In genomic region chr8:75088989-75089881, GRCm38 (mm10) we compare ENCODE assay signal across 8 mouse cellular contexts. TPM values are rescaled to one million over a fixed set of nuclear protein-coding genes. Genes with fewer than 3 reads are reported as not detected.
DNase-seq lines count a peak whose midpoint lies in the region; ATAC-seq lines count a peak whose summit lies in the region.

No protein-coding gene starts in this region.

- peak overlapping the region; percentile 46; the same call in 1 of the 2 replicates for H3K9ac ChIP-seq in hindbrain, embryonic 13.5 days
- H3K9ac ChIP-seq in lung, embryonic 16.5 days (ENCODE audit: low read length): peak overlapping the region; percentile 48

- H3K36me3 ChIP-seq in hindbrain, embryonic 13.5 days: no peaks in the 10 kb centered on the region
- H3K36me3 ChIP-seq in lung, embryonic 16.5 days (ENCODE audit: control insufficient read depth, insufficient read depth, low read length): no peaks in the 10 kb centered on the region

- H3K4me2 ChIP-seq in hindbrain, embryonic 13.5 days: peak overlapping the region; percentile 34
- peak overlapping the region; percentile 45 for H3K4me2 ChIP-seq in lung, embryonic 16.5 days (ENCODE audit: low read depth, low read length)

- ATAC-seq in hindbrain, embryonic 13.5 days (ENCODE audit: low FRiP score): peak; percentile 26; the same call in 1 of the 2 replicates
- ATAC-seq in lung, embryonic 16.5 days (ENCODE audit: low read depth): peak; percentile 72
- ATAC-seq in megakaryocyte-erythroid progenitor cell, adult 5-6 weeks (replicated peaks; ENCODE audit: low FRiP score, low TSS enrichment, poor library complexity, severe bottlenecking): no peak

- peak; percentile 76 for DNase-seq in MEL-GATA-1-ER (ENCODE audit: extremely low read depth, low read depth)
- DNase-seq in c-Kit-positive CD71-positive TER-119-negative erythroid progenitor cells, embryonic 14.5 days (ENCODE audit: low read depth): peak; percentile 52
- peak; percentile 86 for DNase-seq in gastrocnemius, adult 18-20 months (ENCODE audit: low spot score)
- peak; percentile 64 to 86 for DNase-seq in layer of hippocampus, postnatal 14 days (ENCODE audit: low spot score in 2 of 2)
- DNase-seq in ovary, postnatal 10 days (ENCODE audit: low spot score): peak; percentile 34

- peaks cover 24% of the 10 kb centered on the region; the same call in 1 of the 2 replicates for H3K4me1 ChIP-seq in hindbrain, embryonic 13.5 days (replicated peaks)
- peaks cover 21% of the 10 kb centered on the region for H3K4me1 ChIP-seq in lung, embryonic 16.5 days (replicated peaks; ENCODE audit: control insufficient read depth, insufficient read depth, low read length)

- H3K27me3 ChIP-seq in hindbrain, embryonic 13.5 days: no peaks in the 10 kb centered on the region
- H3K27me3 ChIP-seq in lung, embryonic 16.5 days (ENCODE audit: control insufficient read depth, insufficient read depth, low read depth, low read length): no peaks in the 10 kb centered on the region

- no peaks in the 10 kb centered on the region for H3K9me3 ChIP-seq in hindbrain, embryonic 13.5 days
- H3K9me3 ChIP-seq in lung, embryonic 16.5 days (ENCODE audit: control insufficient read depth, low read length): no peaks in the 10 kb centered on the region

- H3K27ac ChIP-seq in hindbrain, embryonic 13.5 days: peak overlapping the region; percentile 48; the same call in 1 of the 2 replicates
- H3K27ac ChIP-seq in lung, embryonic 16.5 days (ENCODE audit: low read length): peak overlapping the region; percentile 95

- 19% methylated on average over 6 of the region's 6 CpGs for whole genome bisulfite sequencing in hindbrain, embryonic 13.5 days
- 2% methylated on average over 6 of the region's 6 CpGs for WGBS in lung, embryonic 16.5 days

- no peak overlapping the region for H3K4me3 ChIP-seq in hindbrain, embryonic 13.5 days
- H3K4me3 ChIP-seq in lung, embryonic 16.5 days (ENCODE audit: low read length): peak overlapping the region; percentile 23

RNA-seq across cellular contexts. Expression of gene Hmox1, which starts 4.2 kb away (rescaled TPM):
- 1 to 10 TPM; 5.0 to 5.3 TPM for total RNA-seq in gastrocnemius, adult 18-20 months (2021)
- 13.7 and 16.6 TPM in 2 replicates for polyA plus RNA-seq in hindbrain, embryonic 13.5 days (2015; fragmentation: Nextera tagmentation; extraction: Ambion mirVana)
- 1 to 10 TPM; 5.0 to 6.0 TPM for total RNA-seq in layer of hippocampus, postnatal 14 days (2021)
- polyA plus RNA-seq in lung, embryonic 16.5 days (2015; fragmentation: Nextera tagmentation; extraction: Ambion mirVana): 36.5 and 43.7 TPM in 2 replicates
- total RNA-seq in megakaryocyte-erythroid progenitor cell, adult 5-6 weeks (2014; fragmentation: Nextera tagmentation): 1.8 TPM in 1 of 2 replicates, not detected in the other
- total RNA-seq in megakaryocyte-erythroid progenitor cell, adult 5-6 weeks (2017): 1.1 TPM in 1 of 2 replicates, not detected in the other

RNA-seq across cellular contexts. Expression of gene Mcm5, which starts 20.1 kb away (rescaled TPM):
- under 1 TPM; 0.66 to 0.87 TPM for total RNA-seq in gastrocnemius, adult 18-20 months (2021)
- 41.2 and 42.7 TPM in 2 replicates for polyA plus RNA-seq in hindbrain, embryonic 13.5 days (2015; fragmentation: Nextera tagmentation; extraction: Ambion mirVana)
- total RNA-seq in layer of hippocampus, postnatal 14 days (2021): 1 to 10 TPM; 7.2 to 7.6 TPM
- 171 and 172 TPM in 2 replicates for polyA plus RNA-seq in lung, embryonic 16.5 days (2015; fragmentation: Nextera tagmentation; extraction: Ambion mirVana)
- total RNA-seq in megakaryocyte-erythroid progenitor cell, adult 5-6 weeks (2014; fragmentation: Nextera tagmentation): 192 and 220 TPM in 2 replicates
- 224 and 361 TPM in 2 replicates for total RNA-seq in megakaryocyte-erythroid progenitor cell, adult 5-6 weeks (2017)

RNA-seq across cellular contexts. Expression of gene Tom1, which starts 55.7 kb away (rescaled TPM):
- 10 to 100 TPM; 54.0 to 58.4 TPM for total RNA-seq in gastrocnemius, adult 18-20 months (2021)
- polyA plus RNA-seq in hindbrain, embryonic 13.5 days (2015; fragmentation: Nextera tagmentation; extraction: Ambion mirVana): 27.3 and 30.1 TPM in 2 replicates
- 10 to 100 TPM; 33.3 to 35.6 TPM for total RNA-seq in layer of hippocampus, postnatal 14 days (2021)
- polyA plus RNA-seq in lung, embryonic 16.5 days (2015; fragmentation: Nextera tagmentation; extraction: Ambion mirVana): 19.8 and 22.1 TPM in 2 replicates
- total RNA-seq in megakaryocyte-erythroid progenitor cell, adult 5-6 weeks (2014; fragmentation: Nextera tagmentation): 14.1 and 22.2 TPM in 2 replicates
- total RNA-seq in megakaryocyte-erythroid progenitor cell, adult 5-6 weeks (2017): 8.5 and 17.3 TPM in 2 replicates

Comparison
In these comparisons a context has a peak if more than half of its experiments do, and no peak if none do; other contexts are left out.
1. DNase-seq: peak in every context shown above with its lines; median percentile 86 in gastrocnemius, adult 18-20 months; 76 in MEL-GATA-1-ER; 75 in layer of hippocampus, postnatal 14 days; 52 in c-Kit-positive CD71-positive TER-119-negative erythroid progenitor cells, embryonic 14.5 days; 34 in ovary, postnatal 10 days.
2. RNA of gene Mcm5, which starts 20.1 kb away (total RNA-seq): 192 to 361 TPM in megakaryocyte-erythroid progenitor cell, adult 5-6 weeks; 7.2 to 7.6 TPM in layer of hippocampus, postnatal 14 days and 0.66 to 0.87 TPM in gastrocnemius, adult 18-20 months; every median in the first group is over 10 times any median in the second.